Mouse (Mus musculus) large intestine, adult 2 months (tissue): ENCODE measurements around the gene Dhrs7b. TPM values are rescaled to one million over a fixed set of nuclear protein-coding genes. Genes with fewer than 3 reads are reported as not detected.
A peak's percentile ranks its signal among the peaks of the same experiment; 100 is the strongest.
"Not testable (repeated sequence)": the region's sequence is repeated elsewhere in the genome, so short reads cannot be mapped to it uniquely, and the experiment has no call there.

Experiments used
- DNase-seq: peaks from one replicate; pipeline ENCODE4 v3.0.0-alpha.2; 2012; ENCODE audit warnings: low read depth, low spot score
- WGBS: fragments of 180-500 bp; shearing (Covaris S2); methylation state at CpG from one replicate; pipeline ENCODE4 v1.1.7; 2018; 5-methylcytosine and 5-hydroxymethylcytosine counted together
- polyA plus RNA-seq: library from polyadenylated mRNA; depleted of rRNA; stranded (reverse); fragments of >200 nt; gene quantifications from 2 replicates; pipeline ENCODE4 v1.2.3, GENCODE M21; 2012; rRNA removed

Dhrs7b gene
- polyA plus RNA-seq, result 47.6 and 49.2 TPM in 2 replicates

GRCm38 (mm10) chr11:60830433-60831052, at the start of gene Dhrs7b:
Dhrs7b (plus strand) TSS chr11:60830631.
- peak; percentile 88 for DNase-seq
- WGBS, result under 1% methylated on average over 34 of the region's 34 CpGs

DNA sequence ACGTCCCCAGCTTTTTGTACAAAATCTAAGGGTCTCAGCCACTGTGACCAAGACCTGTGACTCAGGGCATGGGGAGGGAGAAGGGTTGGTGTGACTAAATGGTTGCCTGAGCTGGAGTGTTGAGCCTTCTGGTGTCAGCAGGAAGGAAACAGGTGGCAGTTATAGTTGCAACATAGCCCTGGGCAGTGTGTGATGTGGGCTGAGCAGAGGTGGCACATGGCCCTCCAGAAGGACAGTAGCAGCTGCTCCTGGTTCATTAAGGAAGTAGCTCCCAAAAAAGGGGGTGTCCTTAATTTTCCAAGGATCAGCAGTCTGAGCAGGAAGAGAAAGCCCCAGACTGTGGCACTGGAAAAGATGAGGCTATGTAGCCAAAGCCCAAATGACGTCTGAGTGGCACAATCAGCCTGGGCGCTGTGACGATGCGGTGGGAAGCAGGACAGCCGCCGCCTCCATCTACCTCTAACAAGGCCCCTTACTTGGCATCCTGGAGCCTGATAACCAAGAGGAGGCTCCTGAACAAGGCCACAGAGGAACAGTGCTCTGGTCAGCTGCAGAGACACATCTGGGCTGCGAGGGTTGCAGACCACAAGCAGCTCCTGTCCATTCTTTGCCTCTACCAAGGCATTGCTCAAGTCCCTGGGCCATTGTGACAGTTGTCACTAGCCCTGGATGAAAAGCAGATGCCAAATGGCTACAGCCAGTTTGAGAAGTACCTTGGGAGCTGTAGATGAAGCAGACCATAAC, 46.1 kb upstream of the Dhrs7b start:
- no peak for DNase-seq
- WGBS, result 87% methylated on average over 8 of the region's 8 CpGs

- 21% methylated on average over 1 of the region's 1 CpGs for WGBS
- DNase-seq, result no peak
Observed at GRCm38 (mm10) chr11:60787595-60787994, 42.8 kb upstream of the Dhrs7b start.

DNA sequence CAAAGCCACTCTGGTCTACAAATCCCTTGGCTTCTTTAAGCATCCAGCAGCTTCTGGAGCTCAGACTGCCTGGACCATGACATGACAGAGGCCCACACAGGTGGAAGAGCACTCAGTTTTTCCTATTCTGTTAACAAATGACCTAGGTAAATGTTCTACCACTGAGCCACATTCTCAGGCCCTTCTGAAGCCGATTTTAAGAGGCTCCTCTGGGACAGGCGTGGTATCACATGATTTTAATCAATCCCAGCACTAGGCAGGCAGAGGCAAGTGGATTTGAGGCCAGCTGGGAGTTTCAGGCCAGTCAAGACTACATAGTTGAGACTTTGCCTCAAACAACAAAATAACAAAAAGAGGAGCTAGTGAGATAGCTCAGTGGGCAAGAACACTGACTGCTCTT, 40.0 kb upstream of the Dhrs7b start:
- WGBS, result 77% methylated on average over 2 of the region's 2 CpGs

DNA sequence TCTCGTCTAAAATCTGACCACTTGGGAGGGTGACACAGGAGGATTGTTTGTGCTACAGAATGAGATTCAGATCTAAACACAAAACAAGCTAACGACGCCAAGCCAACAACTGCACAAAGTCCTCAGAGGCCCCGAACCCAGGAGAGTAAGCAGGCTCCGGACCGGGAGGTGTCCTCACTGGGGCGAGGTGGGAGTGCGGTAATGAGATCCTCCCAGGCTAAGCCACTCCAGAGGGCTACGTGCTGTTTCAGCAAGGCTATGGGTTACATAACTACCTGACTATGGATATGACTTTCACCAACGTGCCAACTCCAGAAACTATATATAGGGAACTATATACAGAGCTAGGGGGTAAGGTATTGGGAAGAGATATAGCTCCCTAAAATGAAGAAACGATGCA, 34.1 kb upstream of the Dhrs7b start:
- no peak for DNase-seq
- 87% methylated on average over 11 of the region's 11 CpGs for WGBS

More for the DNA sequence above, 40.0 kb upstream of the Dhrs7b start:
- DNase-seq, result no peak

GRCm38 (mm10) chr11:60799977-60800376, 30.5 kb upstream of the Dhrs7b start:
- WGBS, result 78% methylated on average over 4 of the region's 4 CpGs
- no peak for DNase-seq

DNA sequence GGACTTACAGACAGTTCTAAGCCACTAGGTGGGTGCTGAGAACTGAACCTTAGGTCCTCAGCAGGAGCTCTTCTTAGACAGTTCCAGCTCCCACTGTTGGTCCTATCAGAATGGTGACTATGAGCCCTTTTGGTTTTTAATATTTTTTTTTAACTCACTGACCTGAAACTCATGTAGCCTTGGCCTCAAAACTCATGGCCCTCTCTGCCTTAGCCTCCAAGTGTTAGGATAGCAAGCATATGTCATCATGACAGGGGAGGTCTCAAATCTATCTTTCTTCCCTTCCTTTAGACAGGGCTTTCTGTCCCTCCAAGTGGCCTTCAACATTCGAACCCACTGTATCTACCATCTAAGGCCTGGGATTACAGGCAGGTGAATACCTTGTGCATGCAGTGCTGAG, 29.5 kb upstream of the Dhrs7b start:
- DNase-seq, result no peak
- 91% methylated on average over 1 of the region's 1 CpGs for WGBS

- no peak for DNase-seq
- 23% methylated on average over 4 of the region's 4 CpGs for WGBS
Observed at GRCm38 (mm10) chr11:60808286-60809070, 22.0 kb upstream of the Dhrs7b start.

- no peak for DNase-seq
- WGBS, result 34% methylated on average over 1 of the region's 1 CpGs
Observed at GRCm38 (mm10) chr11:60809546-60809945, 20.9 kb upstream of the Dhrs7b start.

GRCm38 (mm10) chr11:60810046-60810965, 20.1 kb upstream of the Dhrs7b start:
- DNase-seq, result no peak

DNA sequence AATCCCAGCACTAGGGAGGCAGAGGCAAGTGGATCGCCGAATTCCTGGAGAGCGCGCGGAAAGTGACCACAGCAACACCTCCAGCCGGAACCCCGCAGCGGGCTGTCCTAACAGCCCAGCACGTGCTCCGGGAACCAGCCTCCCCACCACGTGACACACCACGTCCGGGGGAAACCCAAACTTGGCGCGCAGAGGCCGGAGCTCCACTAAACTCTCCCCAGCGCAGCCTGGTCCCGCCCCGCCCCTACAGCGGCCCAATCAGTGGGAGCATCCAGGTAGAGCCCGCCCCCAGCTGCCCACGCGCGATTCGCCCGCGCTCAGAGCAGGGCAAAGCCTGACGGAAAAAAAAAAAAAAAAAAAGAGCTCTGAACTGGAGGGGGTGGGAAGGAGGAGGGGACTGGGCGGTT, 19.4 kb upstream of the Dhrs7b start:
- DNase-seq, result no peak
- WGBS, result under 1% methylated on average over 29 of the region's 29 CpGs

More at GRCm38 (mm10) chr11:60810046-60810965, 20.1 kb upstream of the Dhrs7b start:
- WGBS, result 15% methylated on average over 14 of the region's 14 CpGs

- not testable (repeated sequence) for DNase-seq
- 20% methylated on average over 6 of the region's 6 CpGs for WGBS
Observed at GRCm38 (mm10) chr11:60811618-60812017, 18.8 kb upstream of the Dhrs7b start, which contains the start of gene Shmt1. Shmt1 (minus strand) TSS chr11:60811718.

DNA sequence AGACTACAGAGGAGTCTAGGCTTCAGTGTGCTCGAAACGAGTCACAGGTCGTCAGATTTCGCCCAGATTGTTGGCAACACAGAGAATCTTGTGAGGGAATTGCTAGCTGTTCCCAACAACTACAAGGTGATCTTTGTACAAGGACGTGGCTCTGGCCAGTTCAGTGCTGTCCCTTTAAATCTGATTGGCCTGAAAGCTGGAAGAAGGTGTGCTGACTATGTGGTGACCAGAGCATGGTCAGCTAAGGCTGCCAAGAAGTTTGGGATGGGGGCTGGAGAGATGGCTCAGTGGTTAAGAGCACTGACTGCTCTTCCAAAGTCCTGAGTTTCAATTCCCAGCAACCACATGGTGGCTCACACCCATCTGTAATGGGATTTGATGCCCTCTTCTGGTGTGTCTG, 14.0 kb upstream of the Dhrs7b start:
- WGBS, result 63% methylated on average over 5 of the region's 5 CpGs
- DNase-seq, result no peak

GRCm38 (mm10) chr11:60823771-60824170, 6.7 kb upstream of the Dhrs7b start:
- WGBS, result 68% methylated on average over 2 of the region's 2 CpGs
- DNase-seq, result no peak

GRCm38 (mm10) chr11:60825191-60825590, 5.2 kb upstream of the Dhrs7b start:
- no peak for DNase-seq
- WGBS, result 40% methylated on average over 3 of the region's 3 CpGs

GRCm38 (mm10) chr11:60826700-60827099, 3.7 kb upstream of the Dhrs7b start:
- WGBS, result 53% methylated on average over 1 of the region's 1 CpGs
- no peak for DNase-seq

- 71% methylated on average over 4 of the region's 4 CpGs for WGBS
- no peak for DNase-seq
Observed at GRCm38 (mm10) chr11:60827241-60827945, 3.0 kb upstream of the Dhrs7b start.

DNA sequence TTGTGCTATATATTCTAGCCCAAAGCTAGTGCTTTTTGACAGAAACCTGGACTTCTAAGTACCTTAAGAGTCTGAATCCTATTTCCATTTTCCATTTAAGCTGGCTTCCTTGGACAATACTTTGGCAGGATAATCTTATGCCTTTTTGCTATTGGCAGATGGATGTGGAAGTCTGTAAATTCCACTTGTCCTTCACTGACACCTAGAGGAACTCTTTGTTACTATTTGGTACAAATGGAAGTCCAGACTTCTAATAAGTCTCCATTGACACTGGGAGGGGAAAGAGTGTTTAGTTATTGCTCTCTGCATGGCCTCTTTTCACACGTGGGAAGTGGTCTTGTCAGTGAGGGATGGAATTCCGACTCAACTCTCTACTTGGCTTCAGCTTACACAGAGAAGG, 1.5 kb upstream of the Dhrs7b start:
- WGBS, result 15% methylated on average over 2 of the region's 2 CpGs
- no peak for DNase-seq

DNA sequence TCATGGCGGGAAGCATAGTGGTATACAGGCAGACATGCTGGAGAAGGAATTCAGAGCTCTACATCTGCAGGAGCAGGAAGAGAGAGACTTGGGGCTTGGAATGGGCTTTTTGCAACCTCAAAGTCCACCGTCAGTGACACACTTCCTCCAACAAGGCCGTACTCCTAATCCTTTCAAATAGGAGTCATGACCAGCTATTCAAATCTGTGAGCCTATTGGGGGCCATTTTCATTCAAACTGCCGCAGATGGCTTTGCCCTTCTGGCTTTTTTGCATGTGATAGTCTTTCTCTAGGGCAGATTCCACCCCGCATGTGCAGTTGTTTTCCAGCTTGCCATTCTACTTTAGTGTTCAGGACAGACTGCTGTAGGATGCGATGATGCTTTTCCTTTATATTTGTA, 6.5 kb downstream of the Dhrs7b start:
- no peak for DNase-seq
- whole genome bisulfite sequencing, result 93% methylated on average over 6 of the region's 6 CpGs
